Mouse (Mus musculus) embryonic facial prominence, embryonic 14.5 days (tissue): ENCODE data around the gene Chic2. TPM values are rescaled to one million over a fixed set of nuclear protein-coding genes. Genes with fewer than 3 reads are reported as not detected.

ENCODE experiments used
- ATAC-seq: fragments of 200-750 bp; cut with Nextera tagmentation; 2 replicates; pipeline ENCODE4 v1.8.0; 2017; ENCODE audit warnings: low read depth, moderate number of reproducible peaks, moderate TSS enrichment
- DNase-seq: peaks from one replicate; pipeline ENCODE4 v3.0.0-alpha.2; 2015; ENCODE audit warnings: low spot score
- H3K27ac ChIP-seq: fragments of 300-500 bp; sonication (generic); replicated peaks from 2 replicates; pipeline ENCODE4 v1.5.1; 2014; ENCODE audit warnings: low read depth, mild to moderate bottlenecking, low read length, moderate library complexity
- H3K27me3 ChIP-seq: fragments of 300-500 bp; sonication (generic); replicated peaks from 2 replicates; pipeline ENCODE4 v1.6.1; 2014; ENCODE audit warnings: low read length; ENCODE audit not compliant: control insufficient read depth, insufficient read depth
- H3K36me3 ChIP-seq: fragments of 300-500 bp; sonication (generic); 2 replicates; pipeline ENCODE4 v1.6.1; 2014; ENCODE audit warnings: low read length, mixed read lengths; ENCODE audit not compliant: control insufficient read depth, insufficient read depth
- H3K4me1 ChIP-seq: fragments of 300-500 bp; sonication (generic); 2 replicates; pipeline ENCODE4 v1.6.1; 2014; ENCODE audit warnings: antibody characterized with exemption, low read length; ENCODE audit not compliant: control insufficient read depth, insufficient read depth
- H3K4me2 ChIP-seq: fragments of 300-500 bp; sonication (generic); 2 replicates; pipeline ENCODE4 v1.6.1; 2014; ENCODE audit warnings: low read depth, mild to moderate bottlenecking, low read length, moderate library complexity, mixed read lengths
- H3K4me3 ChIP-seq: fragments of 300-500 bp; sonication (generic); 2 replicates; pipeline ENCODE4 v1.5.1; 2014; ENCODE audit warnings: low read depth, mild to moderate bottlenecking, low read length
- H3K9ac ChIP-seq: fragments of 300-500 bp; sonication (generic); 2 replicates; pipeline ENCODE4 v1.6.1; 2014; ENCODE audit warnings: low read depth, mild to moderate bottlenecking, low read length, moderate library complexity, mixed read lengths
- H3K9me3 ChIP-seq: fragments of 300-500 bp; sonication (generic); 2 replicates; pipeline ENCODE4 v1.6.1; 2016; ENCODE audit warnings: low read length; ENCODE audit not compliant: control insufficient read depth
- WGBS: fragments of 180-500 bp; shearing (Covaris S2); extraction: QIAGEN DNeasy Blood & Tissue Kit; methylation state at CpG from one replicate; pipeline ENCODE4 v1.1.7; 2014; 5-methylcytosine and 5-hydroxymethylcytosine counted together
- polyA plus RNA-seq: library from polyadenylated mRNA; unstranded; fragments of >200 nt; fragmentation: Nextera tagmentation; extraction: Ambion mirVana; gene quantifications from 2 replicates; pipeline ENCODE4 v1.2.1, GENCODE M21; 2014

Gene Chic2
- polyA plus RNA-seq, 1 experiment from 2014 or later, result 53.4 TPM

DNA sequence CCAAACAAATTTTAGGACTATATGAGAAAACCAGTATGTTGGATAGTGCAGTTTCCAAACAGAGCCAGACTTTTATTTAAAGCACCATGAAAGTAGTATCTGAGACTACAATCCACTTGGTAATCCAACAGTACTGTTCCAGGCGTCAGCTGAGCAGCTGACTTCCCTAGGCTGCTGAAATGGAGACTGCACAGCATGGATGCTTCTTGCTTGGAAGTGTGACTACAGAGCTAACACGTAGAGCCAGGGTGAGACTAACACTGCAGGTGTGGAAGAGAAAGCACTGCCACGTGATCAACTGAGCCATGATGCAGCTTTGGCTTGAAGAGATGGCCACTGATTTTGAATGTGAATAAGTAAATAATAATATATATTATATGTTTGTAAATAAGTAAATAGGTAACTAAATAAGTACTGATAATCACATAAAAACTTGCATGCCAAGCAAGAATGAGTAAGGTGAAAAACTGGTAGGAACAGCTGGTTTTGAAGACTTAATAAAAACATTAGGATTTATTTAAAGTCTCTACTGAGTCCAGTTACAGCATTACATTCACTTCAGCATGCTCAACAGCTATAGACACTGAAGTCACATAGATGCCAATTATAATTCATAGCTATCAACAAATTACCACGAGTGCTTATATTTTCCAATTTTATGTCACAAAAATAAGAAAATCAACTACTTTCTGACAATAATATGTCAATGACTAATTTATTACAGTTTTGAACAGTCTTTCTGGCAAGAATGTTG is 32.4 kb downstream of the Chic2 start:
- Histone ChIP-seq H3K9ac (no peak overlapping the region), H3K9me3 (no peaks in the 10 kb centered on the region), H3K36me3 (peaks cover 20% of the 10 kb centered on the region), H3K4me2 (no peak overlapping the region), H3K27ac (no peak overlapping the region), H3K27me3 (no peaks in the 10 kb centered on the region), H3K4me1 (no peaks in the 10 kb centered on the region), H3K4me3 (no peak overlapping the region)
- WGBS, result 66% methylated on average over 4 of the region's 4 CpGs
- no peak for DNase-seq
- ATAC-seq, result peak; percentile 22; the same call in 1 of the 2 replicates

DNA sequence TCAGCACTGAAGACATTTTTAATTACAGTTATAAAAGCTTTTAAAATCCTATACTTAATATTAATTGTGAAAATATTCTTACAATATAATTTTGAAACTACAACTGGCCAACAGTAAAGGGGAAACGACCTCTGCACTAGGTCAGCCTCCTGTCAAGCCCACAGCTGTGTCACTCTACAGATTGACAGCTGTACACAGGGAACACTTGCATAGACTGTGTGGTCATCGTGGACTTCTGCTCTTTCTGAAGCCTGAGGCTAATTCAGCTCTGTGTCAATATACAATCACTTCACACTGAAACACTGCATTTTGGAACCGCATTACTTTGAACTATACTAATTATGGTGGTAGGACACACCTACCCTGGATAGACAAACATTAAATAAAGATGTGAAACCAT is 39.8 kb downstream of the Chic2 start:
- H3K36me3 ChIP-seq, result peaks cover 44% of the 10 kb centered on the region
- no peaks in the 10 kb centered on the region for H3K27me3 ChIP-seq
- H3K9ac ChIP-seq, result no peak overlapping the region
- H3K27ac ChIP-seq, result no peak overlapping the region
- H3K9me3 ChIP-seq, result no peaks in the 10 kb centered on the region
- WGBS, result 58% methylated on average over 3 of the region's 3 CpGs
- H3K4me1 ChIP-seq, result no peaks in the 10 kb centered on the region
- no peak for ATAC-seq
- no peak for DNase-seq
- H3K4me3 ChIP-seq, result no peak overlapping the region
- no peak overlapping the region for H3K4me2 ChIP-seq

DNA sequence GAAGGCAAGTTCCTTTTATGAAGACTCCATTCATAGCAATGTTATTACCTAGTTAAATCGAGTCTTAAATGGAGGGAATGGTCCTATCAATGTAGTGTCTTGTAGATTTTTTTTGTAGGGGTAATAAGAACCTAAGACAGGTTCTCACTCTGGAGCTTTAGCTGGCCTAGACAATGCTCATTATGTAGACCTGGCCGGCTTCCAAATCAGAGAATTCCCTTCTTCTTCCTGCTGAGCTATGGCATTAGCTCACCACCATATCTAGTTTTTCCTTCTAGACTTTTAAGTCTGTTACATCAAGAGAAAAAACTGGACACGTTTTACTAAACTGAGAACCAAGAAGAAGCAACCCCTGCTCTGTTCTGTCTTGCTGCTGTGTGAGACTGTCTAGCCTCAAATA is 42.5 kb downstream of the Chic2 start:
- Histone ChIP-seq H3K9me3 (no peaks in the 10 kb centered on the region), H3K4me3 (no peak overlapping the region), H3K4me1 (no peaks in the 10 kb centered on the region), H3K27me3 (no peaks in the 10 kb centered on the region), H3K27ac (no peak overlapping the region), H3K9ac (no peak overlapping the region), H3K4me2 (no peak overlapping the region), H3K36me3 (peaks cover 53% of the 10 kb centered on the region)
- 90% methylated on average over 3 of the region's 3 CpGs for WGBS
- DNase-seq (no peak), ATAC-seq (no peak)

DNA sequence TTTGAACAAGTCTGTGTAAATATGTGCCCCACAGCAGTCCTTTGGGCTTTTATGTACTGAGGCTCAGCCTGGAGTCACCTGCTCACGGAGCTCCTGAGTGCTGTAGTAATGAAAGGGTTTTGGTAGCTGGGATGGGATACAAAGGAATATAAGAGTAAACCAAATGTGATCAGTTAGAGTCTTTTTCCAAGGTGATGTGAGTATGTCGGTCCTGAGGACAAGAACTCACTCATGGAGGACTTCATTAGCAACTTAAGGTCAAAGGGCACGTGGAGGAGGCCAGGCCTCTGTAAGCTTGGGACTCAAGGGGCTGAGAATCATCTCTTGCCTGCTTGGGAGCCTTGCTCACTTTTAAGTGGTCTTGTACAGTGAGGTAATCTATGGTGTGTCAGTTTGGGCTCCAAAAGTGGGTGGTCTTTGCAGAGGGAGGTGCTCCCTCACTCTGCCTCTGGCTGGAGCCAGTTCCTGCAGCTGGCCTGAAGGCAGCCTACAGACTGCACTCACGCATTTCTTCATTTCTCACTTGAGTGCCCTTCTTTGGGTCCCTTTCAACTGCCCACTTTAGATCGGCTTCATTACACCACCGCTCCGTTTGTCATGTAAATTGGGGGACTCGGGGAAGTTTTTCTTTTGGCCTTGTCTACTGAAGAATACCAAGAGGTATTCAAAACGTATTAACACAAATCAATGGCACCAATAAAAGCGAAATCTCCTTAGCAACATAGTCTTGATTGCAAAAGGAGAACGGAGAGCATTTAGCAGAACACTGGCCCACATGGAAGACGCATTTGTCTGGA is 45.7 kb downstream of the Chic2 start:
- 62% methylated on average over 12 of the region's 12 CpGs for WGBS

DNA sequence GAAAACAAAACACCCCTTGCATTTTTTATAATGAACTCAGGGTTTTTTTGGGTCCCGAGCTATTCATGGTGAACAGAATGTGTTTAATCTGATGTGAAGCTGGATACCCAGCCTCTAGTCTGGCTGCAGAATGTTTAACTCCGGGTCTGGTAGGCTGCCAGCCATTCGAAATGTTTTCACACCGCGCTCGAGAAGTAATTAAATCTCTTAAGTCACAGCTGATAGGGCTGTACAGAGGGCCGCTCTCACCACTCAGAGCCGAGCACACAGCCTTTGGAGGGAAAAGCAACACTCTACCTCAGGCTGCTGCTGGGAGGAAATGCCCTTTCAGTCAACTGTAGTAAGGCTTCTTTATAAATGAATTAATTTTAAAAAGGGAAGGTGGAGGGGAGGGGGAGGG is 49.6 kb downstream of the Chic2 start:
- Histone ChIP-seq H3K4me2 (no peak overlapping the region), H3K9ac (no peak overlapping the region), H3K4me3 (no peak overlapping the region), H3K27ac (no peak overlapping the region), H3K36me3 (peaks cover 34% of the 10 kb centered on the region), H3K27me3 (no peaks in the 10 kb centered on the region), H3K9me3 (peaks cover 31% of the 10 kb centered on the region), H3K4me1 (no peaks in the 10 kb centered on the region)
- no peak for ATAC-seq
- peak; percentile 39 for DNase-seq
- 65% methylated on average over 8 of the region's 8 CpGs for WGBS

More for the DNA sequence above, 45.7 kb downstream of the Chic2 start:
- H3K4me3 ChIP-seq, result no peak overlapping the region
- no peak overlapping the region for H3K27ac ChIP-seq
- H3K9ac ChIP-seq, result no peak overlapping the region
- H3K4me1 ChIP-seq, result no peaks in the 10 kb centered on the region
- ATAC-seq, result peak; percentile 39; the same call in 1 of the 2 replicates
- H3K27me3 ChIP-seq, result no peaks in the 10 kb centered on the region
- no peaks in the 10 kb centered on the region for H3K9me3 ChIP-seq
- H3K36me3 ChIP-seq, result peaks cover 50% of the 10 kb centered on the region
- DNase-seq, result peak; percentile 42
- H3K4me2 ChIP-seq, result no peak overlapping the region

DNA sequence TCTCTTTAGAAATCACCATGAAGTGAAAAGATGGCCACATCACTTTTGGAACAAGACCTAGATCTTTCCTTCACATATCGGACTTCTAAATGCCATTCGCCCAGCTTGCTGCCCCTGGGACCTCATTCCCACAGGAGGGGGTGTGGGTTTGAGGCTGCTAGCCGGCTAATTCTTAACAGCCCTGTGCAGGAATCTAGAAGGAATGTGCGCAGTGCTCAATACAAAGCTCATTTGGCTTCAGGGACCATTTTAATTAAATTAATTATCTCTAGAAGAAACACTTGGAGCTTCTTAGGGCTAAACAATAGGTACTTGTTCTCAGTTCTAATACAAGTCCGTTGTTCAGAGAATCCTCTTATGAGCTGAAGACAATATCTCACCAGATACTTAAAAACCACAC is 60.5 kb downstream of the Chic2 start:
- no peaks in the 10 kb centered on the region for H3K27me3 ChIP-seq
- no peak for ATAC-seq
- DNase-seq, result peak; percentile 27
- H3K9me3 ChIP-seq, result 0 out of 2 replicates have a peak, but pooled peaks cover 5% of the 10 kb centered on the region
- H3K36me3 ChIP-seq, result no peaks in the 10 kb centered on the region
- no peak overlapping the region for H3K27ac ChIP-seq
- H3K9ac ChIP-seq, result no peak overlapping the region
- peaks cover 33% of the 10 kb centered on the region for H3K4me1 ChIP-seq
- no peak overlapping the region for H3K4me3 ChIP-seq
- H3K4me2 ChIP-seq, result no peak overlapping the region
- WGBS, result 17% methylated on average over 5 of the region's 5 CpGs

DNA sequence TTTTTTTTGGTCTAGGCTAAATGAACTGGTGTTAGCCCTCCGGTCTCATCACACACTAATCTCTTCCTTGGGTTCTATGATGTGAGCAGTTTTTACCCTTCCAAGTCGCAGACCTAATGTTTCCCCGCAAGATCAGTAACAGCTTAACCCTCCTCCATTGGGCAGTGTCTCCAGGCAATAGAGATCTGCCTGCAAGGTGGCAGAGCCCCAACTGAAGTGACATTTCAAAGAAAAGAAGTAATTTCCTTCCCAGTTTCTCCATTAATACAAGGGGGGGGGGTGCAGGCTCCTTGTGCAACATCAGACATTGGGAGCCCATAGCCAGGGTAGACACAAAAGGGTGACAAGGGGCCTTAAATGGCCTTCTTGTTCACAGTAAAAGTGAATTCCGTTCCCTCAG is 64.0 kb downstream of the Chic2 start:
- Histone ChIP-seq H3K4me2 (no peak overlapping the region), H3K4me1 (peaks cover 33% of the 10 kb centered on the region), H3K36me3 (no peaks in the 10 kb centered on the region), H3K4me3 (no peak overlapping the region), H3K27ac (no peak overlapping the region), H3K9ac (no peak overlapping the region), H3K9me3 (no peaks in the 10 kb centered on the region), H3K27me3 (no peaks in the 10 kb centered on the region)
- WGBS, result 44% methylated on average over 4 of the region's 4 CpGs
- ATAC-seq, result no peak
- DNase-seq, result no peak

DNA sequence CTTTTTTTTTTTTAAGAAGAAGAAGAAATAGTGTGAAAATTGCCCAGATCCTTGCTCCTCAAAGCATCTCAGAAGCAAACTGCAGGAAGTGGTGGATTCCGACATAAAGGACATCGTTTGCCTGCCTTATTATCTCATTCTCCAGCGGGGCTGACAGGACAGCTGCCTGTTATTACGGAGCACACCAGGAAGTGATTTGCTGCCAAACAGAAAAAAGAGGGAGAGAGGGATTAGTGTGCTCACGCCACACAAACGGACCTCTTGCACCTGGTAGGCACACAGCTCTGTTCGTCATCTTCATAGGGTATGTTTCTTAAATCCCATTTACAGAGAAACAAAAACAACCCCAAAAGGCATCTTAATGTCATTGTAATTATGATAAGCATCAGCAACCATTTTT is 64.4 kb downstream of the Chic2 start:
- Histone ChIP-seq H3K27ac (no peak overlapping the region), H3K27me3 (no peaks in the 10 kb centered on the region), H3K4me3 (no peak overlapping the region), H3K36me3 (no peaks in the 10 kb centered on the region), H3K9me3 (no peaks in the 10 kb centered on the region), H3K9ac (no peak overlapping the region), H3K4me2 (no peak overlapping the region; the same call in 1 of the 2 replicates), H3K4me1 (peaks cover 33% of the 10 kb centered on the region)
- DNase-seq (peak; percentile 62), ATAC-seq (no peak)
- WGBS, result 14% methylated on average over 7 of the region's 7 CpGs
